Mouse (Mus musculus) frontal cortex, adult (tissue): ENCODE data around the gene Pld4.
A peak's percentile ranks its signal among the peaks of the same experiment; 100 is the strongest.

Experiments used
- ATAC-seq: cut with Nextera tagmentation; 2 replicates; pipeline ENCODE4 v1.9.2; 2017; ENCODE audit warnings: mild to moderate bottlenecking, moderate library complexity, mixed read lengths; ENCODE audit not compliant: low TSS enrichment

Gene Pld4

GRCm38 (mm10) chr12:112760154-112760926, at the start of gene Pld4:
TSS of gene Pld4 (plus strand) at chr12:112760655.
- no peak for ATAC-seq

- ATAC-seq, result peak; percentile 24; the same call in 1 of the 2 replicates
Observed at GRCm38 (mm10) chr12:112713984-112714383, 46.5 kb upstream of the Pld4 start.

- no peak for ATAC-seq
Observed at GRCm38 (mm10) chr12:112717140-112717539, 43.3 kb upstream of the Pld4 start.

- no peak for ATAC-seq
Observed at GRCm38 (mm10) chr12:112718995-112719394, 41.5 kb upstream of the Pld4 start.

GRCm38 (mm10) chr12:112720216-112720615, 40.2 kb upstream of the Pld4 start, which contains the start of gene Cep170b:
TSS of gene Cep170b (plus strand) at chr12:112720455.
- ATAC-seq, result no peak

GRCm38 (mm10) chr12:112720890-112721423, 39.5 kb upstream of the Pld4 start:
- no peak for ATAC-seq

- ATAC-seq, result peak; percentile 18
Observed at GRCm38 (mm10) chr12:112721424-112722239, 38.8 kb upstream of the Pld4 start.

GRCm38 (mm10) chr12:112722240-112723027, 38.0 kb upstream of the Pld4 start:
- ATAC-seq, result peak; percentile 38

GRCm38 (mm10) chr12:112723028-112723330, 37.5 kb upstream of the Pld4 start:
- ATAC-seq, result no peak

- ATAC-seq, result no peak
Observed at GRCm38 (mm10) chr12:112723445-112723844, 37.0 kb upstream of the Pld4 start.

- ATAC-seq, result peak; percentile 45
Observed at GRCm38 (mm10) chr12:112724077-112724805, 36.2 kb upstream of the Pld4 start.

GRCm38 (mm10) chr12:112727801-112728200, 32.7 kb upstream of the Pld4 start:
- ATAC-seq, result no peak

GRCm38 (mm10) chr12:112730808-112731207, 29.6 kb upstream of the Pld4 start:
- no peak for ATAC-seq

GRCm38 (mm10) chr12:112732591-112732990, 27.9 kb upstream of the Pld4 start:
- no peak for ATAC-seq

- no peak for ATAC-seq
Observed at GRCm38 (mm10) chr12:112734108-112734820, 26.2 kb upstream of the Pld4 start.

GRCm38 (mm10) chr12:112734881-112735655, 25.4 kb upstream of the Pld4 start:
- no peak for ATAC-seq

- no peak for ATAC-seq
Observed at GRCm38 (mm10) chr12:112735896-112736635, 24.4 kb upstream of the Pld4 start.

GRCm38 (mm10) chr12:112736636-112736925, 23.9 kb upstream of the Pld4 start:
- ATAC-seq, result no peak

- ATAC-seq, result no peak
Observed at GRCm38 (mm10) chr12:112737081-112737480, 23.4 kb upstream of the Pld4 start.
